Mouse (Mus musculus): Measurements from ENCODE around the gene Adipor1. TPM values are rescaled to one million over a fixed set of nuclear protein-coding genes. Genes with fewer than 3 reads are reported as not detected.

Gene Adipor1
- polyA plus RNA-seq, 1 experiment from 2014 or later: 78.1 TPM

GRCm38 (mm10) chr1:134458139-134458727 is 43.1 kb downstream of the Adipor1 start:
- Histone ChIP-seq H3K27me3 (no peaks in the 10 kb centered on the region), H3K4me3 (no peak overlapping the region), H3K4me2 (replicated peaks) (no peak overlapping the region), H3K9ac (no peak overlapping the region), H3K4me1 (peaks cover 10% of the 10 kb centered on the region), H3K9me3 (replicated peaks) (no peaks in the 10 kb centered on the region), H3K36me3 (peaks cover 30% of the 10 kb centered on the region), H3K27ac (no peak overlapping the region)
- ATAC-seq (ENCODE audit: low FRiP score): no peak
- WGBS: 90% methylated on average over 7 of the region's 7 CpGs

GRCm38 (mm10) chr1:134460294-134461284 is 45.4 kb downstream of the Adipor1 start:
- Histone ChIP-seq H3K9ac (no peak overlapping the region), H3K4me2 (replicated peaks) (no peak overlapping the region), H3K36me3 (peaks cover 42% of the 10 kb centered on the region), H3K4me1 (peaks cover 6% of the 10 kb centered on the region; the same call in 1 of the 2 replicates), H3K27ac (no peak overlapping the region), H3K9me3 (replicated peaks) (no peaks in the 10 kb centered on the region), H3K4me3 (no peak overlapping the region), H3K27me3 (no peaks in the 10 kb centered on the region)
- 96% methylated on average over 1 of the region's 1 CpGs for WGBS
- ATAC-seq (ENCODE audit: low FRiP score): no peak

Other genes with a start within 250 kb of the Adipor1 start
- 3.0 and 3.3 TPM in 2 replicates for gene Chil1, start 233.2 kb upstream of the Adipor1 start, polyA plus RNA-seq (2016; fragmentation: Nextera tagmentation; extraction: Ambion mirVana)
- gene Mybph, start 221.9 kb upstream of the Adipor1 start, polyA plus RNA-seq (2016; fragmentation: Nextera tagmentation; extraction: Ambion mirVana): 2.4 and 15.9 TPM in 2 replicates
- gene Adora1, start 179.9 kb upstream of the Adipor1 start, polyA plus RNA-seq (2016; fragmentation: Nextera tagmentation; extraction: Ambion mirVana): 2.3 and 2.4 TPM in 2 replicates
- gene Myog, start 125.4 kb upstream of the Adipor1 start, polyA plus RNA-seq (2016; fragmentation: Nextera tagmentation; extraction: Ambion mirVana): 7.8 and 36.7 TPM in 2 replicates
- gene Ppfia4, start 82.5 kb upstream of the Adipor1 start, polyA plus RNA-seq (2016; fragmentation: Nextera tagmentation; extraction: Ambion mirVana): 6.3 and 7.8 TPM in 2 replicates
- 109 and 123 TPM in 2 replicates for gene Tmem183a, start 53.4 kb upstream of the Adipor1 start, polyA plus RNA-seq (2016; fragmentation: Nextera tagmentation; extraction: Ambion mirVana)
- gene 4933406M09Rik, start 29.4 kb upstream of the Adipor1 start, polyA plus RNA-seq (2016; fragmentation: Nextera tagmentation; extraction: Ambion mirVana): not detected in 2 replicates
- 24.1 and 25.9 TPM in 2 replicates for gene Cyb5r1, start 9.8 kb upstream of the Adipor1 start, polyA plus RNA-seq (2016; fragmentation: Nextera tagmentation; extraction: Ambion mirVana)
- 32.3 and 32.9 TPM in 2 replicates for gene Klhl12, start 40.2 kb downstream of the Adipor1 start, polyA plus RNA-seq (2016; fragmentation: Nextera tagmentation; extraction: Ambion mirVana)
- gene Rabif, start 79.3 kb downstream of the Adipor1 start, polyA plus RNA-seq (2016; fragmentation: Nextera tagmentation; extraction: Ambion mirVana): 45.7 and 53.1 TPM in 2 replicates
- not detected in 2 replicates for gene Mgat4e, start 134.3 kb downstream of the Adipor1 start, polyA plus RNA-seq (2016; fragmentation: Nextera tagmentation; extraction: Ambion mirVana)
- 119 and 120 TPM in 2 replicates for gene Kdm5b, start 144.8 kb downstream of the Adipor1 start, polyA plus RNA-seq (2016; fragmentation: Nextera tagmentation; extraction: Ambion mirVana)
- 4.1 and 4.5 TPM in 2 replicates for gene Syt2, start 231.3 kb downstream of the Adipor1 start, polyA plus RNA-seq (2016; fragmentation: Nextera tagmentation; extraction: Ambion mirVana)

Measured in hindbrain, embryonic 12.5 days (tissue).